Comparison of ENCODE assay signal across 21 mouse cellular contexts in the genomic region with DNA sequence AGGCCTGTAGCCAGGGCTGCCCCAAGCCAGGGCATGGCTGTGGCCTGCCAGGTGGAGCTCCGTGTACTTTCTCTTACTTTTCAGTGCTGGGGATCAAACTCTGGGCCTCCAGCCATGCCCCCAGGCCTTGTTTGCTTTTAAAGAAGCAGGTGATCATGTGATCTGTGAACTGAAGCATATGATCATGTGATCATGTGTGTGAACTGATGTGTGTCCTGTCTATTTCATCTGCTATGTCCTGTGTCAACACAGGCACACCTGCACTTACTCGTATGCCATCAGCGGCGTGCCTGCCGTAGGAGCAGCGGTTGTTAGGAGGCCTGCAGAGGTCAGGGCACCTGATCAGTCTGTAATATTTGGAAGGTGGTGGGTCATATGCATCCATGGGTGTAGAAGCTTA. TPM values are rescaled to one million over a fixed set of nuclear protein-coding genes. Genes with fewer than 3 reads are reported as not detected.
A peak's percentile ranks its signal among the peaks of the same experiment; 100 is the strongest.
DNase-seq lines count a peak whose midpoint lies in the region; ATAC-seq and TF ChIP-seq lines count a peak whose summit lies in the region.
"Had no signal": no experiment of that assay in that cellular context is flagged by ENCODE, and none has a peak within 500 bp of the region (broad histone marks: within the 10 kb centered on the region; RNA-seq: fewer than 3 reads in every experiment).

No protein-coding gene starts in this region.

- H3K27ac ChIP-seq in heart, embryonic 12.5 days (ENCODE audit: poor library complexity, severe bottlenecking), result peak overlapping the region; percentile 41
- H3K27ac ChIP-seq in kidney, adult 2 months (ENCODE audit: insufficient read depth, low read depth, low read length), result no peak overlapping the region
- H3K27ac ChIP-seq in stomach, postnatal 0 days (replicated peaks), result 0 out of 2 replicates have a peak overlapping the region, but pooled peaks have one; percentile 37
- H3K27ac ChIP-seq: forebrain, embryonic 15.5 days; midbrain, embryonic 12.5 days had no signal

- no peak overlapping the region for H3K4me3 ChIP-seq in heart, embryonic 12.5 days
- no peak overlapping the region for H3K4me3 ChIP-seq in kidney, adult 2 months (ENCODE audit: insufficient read depth, low read depth, low read length)
- no peak overlapping the region for H3K4me3 ChIP-seq in stomach, postnatal 0 days (ENCODE audit: low read depth, low read length)
- H3K4me3 ChIP-seq: erythroblast, embryonic 14.5 days; forebrain, embryonic 15.5 days; midbrain, embryonic 12.5 days had no signal

- H3K4me1 ChIP-seq in heart, embryonic 12.5 days (replicated peaks), result peaks cover 62% of the 10 kb centered on the region
- peaks cover 13% of the 10 kb centered on the region for H3K4me1 ChIP-seq in kidney, adult 2 months (ENCODE audit: control insufficient read depth, insufficient read depth, low read length)
- H3K4me1 ChIP-seq in stomach, postnatal 0 days (replicated peaks; ENCODE audit: control insufficient read depth, insufficient read depth), result 0 out of 2 replicates have a peak, but pooled peaks cover 6% of the 10 kb centered on the region

- no peak overlapping the region for H3K9ac ChIP-seq in heart, embryonic 12.5 days
- H3K9ac ChIP-seq in stomach, postnatal 0 days (ENCODE audit: low read length), result no peak overlapping the region
- H3K9ac ChIP-seq: forebrain, embryonic 15.5 days; midbrain, embryonic 12.5 days had no signal

- no peaks in the 10 kb centered on the region for H3K27me3 ChIP-seq in heart, embryonic 12.5 days (replicated peaks)
- H3K27me3 ChIP-seq in kidney, adult 2 months (replicated peaks; ENCODE audit: control insufficient read depth, insufficient read depth, low read length), result no peaks in the 10 kb centered on the region
- no peaks in the 10 kb centered on the region for H3K27me3 ChIP-seq in stomach, postnatal 0 days (ENCODE audit: control insufficient read depth, insufficient read depth, low read length)
- H3K27me3 ChIP-seq: forebrain, embryonic 15.5 days; midbrain, embryonic 12.5 days had no signal

- H3K4me2 ChIP-seq in heart, embryonic 12.5 days, result no peak overlapping the region
- no peak overlapping the region for H3K4me2 ChIP-seq in stomach, postnatal 0 days (replicated peaks; ENCODE audit: low read depth)
- H3K4me2 ChIP-seq: forebrain, embryonic 15.5 days; midbrain, embryonic 12.5 days had no signal

- no peak for TF ChIP-seq POLR2A in kidney, adult 2 months (IDR thresholded peaks at IDR 0.05; ENCODE audit: low read depth, low read length)

- 79% methylated on average over 6 of the region's 6 CpGs for WGBS in heart, embryonic 12.5 days
- WGBS in kidney, adult 2 months, result 66% methylated on average over 6 of the region's 6 CpGs
- WGBS in stomach, postnatal 0 days, result 46% methylated on average over 6 of the region's 6 CpGs

- no peak for ATAC-seq in heart, embryonic 12.5 days (ENCODE audit: insufficient number of reproducible peaks, low FRiP score)
- ATAC-seq in stomach, postnatal 0 days (ENCODE audit: low FRiP score, low TSS enrichment), result peak; percentile 27; the same call in 1 of the 2 replicates
- ATAC-seq: intestine, postnatal 0 days had no signal

- H3K36me3 ChIP-seq in heart, embryonic 12.5 days, result peaks cover 36% of the 10 kb centered on the region
- H3K36me3 ChIP-seq in kidney, adult 2 months (ENCODE audit: control insufficient read depth, insufficient read depth, low read length), result no peaks in the 10 kb centered on the region
- peaks cover 9% of the 10 kb centered on the region for H3K36me3 ChIP-seq in stomach, postnatal 0 days (ENCODE audit: control insufficient read depth, insufficient read depth, low read length)

- DNase-seq in heart, postnatal 4 days, result no peak
- DNase-seq in kidney, adult 2 months, result peak; percentile 43
- no peak for DNase-seq in kidney, adult 9 months
- DNase-seq in urinary bladder, postnatal 14 days (ENCODE audit: low spot score), result peak; percentile 35
- no peak for DNase-seq in urinary bladder, postnatal 4 days (ENCODE audit: low spot score in 2 of 2)
- DNase-seq in stomach, postnatal 0 days (ENCODE audit: low spot score), result no peak
- DNase-seq in thymus, postnatal 10 days (ENCODE audit: low spot score in 2 of 2), result no peak
- DNase-seq: adrenal gland, postnatal 14 days; cerebellum, adult 9-11 months; embryo, embryonic 11 days; lung, postnatal 36 days had no signal

- TF ChIP-seq EP300 in stomach, postnatal 0 days (optimal IDR thresholded peaks at IDR 0.05), result no peak

- no peaks in the 10 kb centered on the region for H3K9me3 ChIP-seq in heart, embryonic 12.5 days (replicated peaks)
- no peaks in the 10 kb centered on the region for H3K9me3 ChIP-seq in stomach, postnatal 0 days (ENCODE audit: control insufficient read depth, low read length)
- H3K9me3 ChIP-seq: forebrain, embryonic 15.5 days; midbrain, embryonic 12.5 days had no signal

- no peak for TF ChIP-seq CTCF in kidney, adult 2 months (conservative IDR thresholded peaks at IDR 0.05; ENCODE audit: insufficient read depth, insufficient read length, low read depth, low read length)
- TF ChIP-seq CTCF in stomach, postnatal 0 days (IDR thresholded peaks at IDR 0.05; ENCODE audit: low read depth), result no peak

RNA-seq across cellular contexts. Expression of gene Ube2g2, which starts 11.9 kb away (rescaled TPM):
- polyA plus RNA-seq in heart, embryonic 12.5 days (2016; fragmentation: Nextera tagmentation; extraction: Ambion mirVana), result 69.5 and 72.8 TPM in 2 replicates
- total RNA-seq in heart, postnatal 4 days (2021), result 10 to 100 TPM; 56.1 to 63.8 TPM
- 29.9 and 33.8 TPM in 2 replicates for polyA plus RNA-seq in kidney, adult 2 months (2012; rRNA removed)
- 53.8 and 54.5 TPM in 2 replicates for polyA plus RNA-seq in stomach, postnatal 0 days (2015; fragmentation: Nextera tagmentation; extraction: Ambion mirVana)

RNA-seq across cellular contexts. Expression of gene Gm49325, which starts 28.0 kb away (rescaled TPM):
- 14.5 TPM in 1 of 2 replicates, not detected in the other for polyA plus RNA-seq in heart, embryonic 12.5 days (2016; fragmentation: Nextera tagmentation; extraction: Ambion mirVana)
- 10 to 100 TPM; 15.9 to 20.8 TPM for total RNA-seq in heart, postnatal 4 days (2021)
- not detected in 2 replicates for polyA plus RNA-seq in kidney, adult 2 months (2012; rRNA removed)
- polyA plus RNA-seq in stomach, postnatal 0 days (2015; fragmentation: Nextera tagmentation; extraction: Ambion mirVana), result 12.6 and 17.3 TPM in 2 replicates
- polyA plus RNA-seq: erythroblast, embryonic 14.5 days; hindbrain, embryonic 11.5 days; large intestine, adult 2 months; limb, embryonic 11.5 days; liver, embryonic 16.5 days had no signal

RNA-seq across cellular contexts. Expression of gene Sumo3, which starts 28.1 kb away (rescaled TPM):
- 177 and 184 TPM in 2 replicates for polyA plus RNA-seq in heart, embryonic 12.5 days (2016; fragmentation: Nextera tagmentation; extraction: Ambion mirVana)
- 10 to 100 TPM; 90.9 to 97.9 TPM for total RNA-seq in heart, postnatal 4 days (2021)
- polyA plus RNA-seq in kidney, adult 2 months (2012; rRNA removed), result 241 and 269 TPM in 2 replicates
- polyA plus RNA-seq in stomach, postnatal 0 days (2015; fragmentation: Nextera tagmentation; extraction: Ambion mirVana), result 232 and 239 TPM in 2 replicates

RNA-seq across cellular contexts. Expression of gene Tspear, which starts 52.4 kb away (rescaled TPM):
- not detected in 2 replicates for polyA plus RNA-seq in heart, embryonic 12.5 days (2016; fragmentation: Nextera tagmentation; extraction: Ambion mirVana)
- not detected for total RNA-seq in heart, postnatal 4 days (2021)
- 0.86 and 1.2 TPM in 2 replicates for polyA plus RNA-seq in kidney, adult 2 months (2012; rRNA removed)
- polyA plus RNA-seq in stomach, postnatal 0 days (2015; fragmentation: Nextera tagmentation; extraction: Ambion mirVana), result 0.67 and 0.74 TPM in 2 replicates
- total RNA-seq: adrenal gland, postnatal 14 days; gastrocnemius, adult 8-10 months had no signal
- polyA plus RNA-seq: erythroblast, embryonic 14.5 days; liver, embryonic 16.5 days had no signal

RNA-seq across cellular contexts. Expression of gene Pttg1ip, which starts 52.5 kb away (rescaled TPM):
- 103 and 104 TPM in 2 replicates for polyA plus RNA-seq in heart, embryonic 12.5 days (2016; fragmentation: Nextera tagmentation; extraction: Ambion mirVana)
- 100 to 1,000 TPM; 113 to 119 TPM for total RNA-seq in heart, postnatal 4 days (2021)
- 321 and 342 TPM in 2 replicates for polyA plus RNA-seq in kidney, adult 2 months (2012; rRNA removed)
- polyA plus RNA-seq in stomach, postnatal 0 days (2015; fragmentation: Nextera tagmentation; extraction: Ambion mirVana), result 278 and 317 TPM in 2 replicates

Comparison
In these comparisons a context has a peak if more than half of its experiments do, and no peak if none do; other contexts are left out.
1. DNase-seq: peak in kidney, adult 2 months (single experiment) and urinary bladder, postnatal 14 days (single experiment); none in heart, postnatal 4 days (single experiment), kidney, adult 9 months (single experiment), urinary bladder, postnatal 4 days (0 of 2), stomach, postnatal 0 days (single experiment) and thymus, postnatal 10 days (0 of 2).